Mouse (Mus musculus) cerebellum, adult 2 months (tissue): ENCODE measurements around the gene Cbx1. TPM values are rescaled to one million over a fixed set of nuclear protein-coding genes. Genes with fewer than 3 reads are reported as not detected.
A peak's percentile ranks its signal among the peaks of the same experiment; 100 is the strongest.

Experiments
- DNase-seq, 2 experiments: peaks; one replicate each; pipeline ENCODE4 v3.0.0; 2021
- H3K27ac ChIP-seq: fragments of 200-500 bp; 2 replicates; pipeline ENCODE4 v1.5.1; 2012; ENCODE audit warnings: low read length, control low read depth, inconsistent platforms; ENCODE audit not compliant: insufficient read depth
- H3K27me3 ChIP-seq: fragments of 200-500 bp; 2 replicates; pipeline ENCODE4 v1.6.1; 2012; ENCODE audit warnings: inconsistent platforms, mild to moderate bottlenecking, low read length, moderate library complexity; ENCODE audit not compliant: control insufficient read depth, insufficient read depth
- H3K4me1 ChIP-seq: fragments of 200-500 bp; 2 replicates; pipeline ENCODE4 v1.6.1; 2011; ENCODE audit warnings: low read length; ENCODE audit not compliant: control insufficient read depth, insufficient read depth
- H3K4me3 ChIP-seq: fragments of 200-500 bp; replicated peaks from 2 replicates; pipeline ENCODE3; 2011; ENCODE audit warnings: mild to moderate bottlenecking, low read depth, low read length, control low read depth; ENCODE audit not compliant: insufficient read depth
- CTCF ChIP-seq: fragments of 200-500 bp; IDR thresholded peaks from 2 replicates; pipeline ENCODE4 v1.5.1; 2011; ENCODE audit warnings: low read depth, mild to moderate bottlenecking, control low read depth, low read length, moderate library complexity, borderline replicate concordance; ENCODE audit not compliant: insufficient read depth
- POLR2A ChIP-seq: fragments of 200-500 bp; IDR thresholded peaks from 2 replicates; pipeline ENCODE4 v1.6.1; 2011; ENCODE audit warnings: low read length, control low read depth, borderline replicate concordance; ENCODE audit not compliant: insufficient read depth
- WGBS: fragments of 180-500 bp; shearing (Covaris S2); methylation state at CpG from one replicate; pipeline ENCODE4 v1.1.7; 2018; 5-methylcytosine and 5-hydroxymethylcytosine counted together
- polyA plus RNA-seq: library from polyadenylated mRNA; depleted of rRNA; stranded (reverse); fragments of >200 nt; gene quantifications from 2 replicates; pipeline ENCODE4 v1.2.3, GENCODE M21; 2012

The Cbx1 gene
- polyA plus RNA-seq, 1 experiment: 40.7 TPM

DNA sequence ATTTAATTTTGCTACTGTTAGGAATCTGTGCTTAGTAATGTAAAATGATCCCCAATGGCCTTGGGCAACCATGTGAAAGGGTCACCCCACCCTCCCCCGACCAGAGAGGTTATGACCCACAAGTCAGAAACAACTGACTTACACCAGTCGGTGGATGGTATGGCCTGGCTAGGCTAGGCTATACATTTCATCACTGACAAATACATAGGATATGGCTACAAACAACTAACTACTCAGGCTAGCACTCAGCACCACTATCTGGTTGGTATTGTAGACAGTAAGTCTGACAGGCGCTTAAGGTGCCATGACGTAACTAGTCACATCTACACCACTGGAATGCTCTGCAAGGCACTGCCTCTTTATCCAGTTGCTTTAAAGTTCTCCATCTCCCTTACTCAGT, 24.5 kb downstream of the Cbx1 start:
- WGBS: 91% methylated on average over 4 of the region's 4 CpGs
- peaks cover 7% of the 10 kb centered on the region; the same call in 1 of the 2 replicates for H3K4me1 ChIP-seq
- no peak overlapping the region for H3K4me3 ChIP-seq
- TF ChIP-seq CTCF (no peak), POLR2A (no peak)
- H3K27ac ChIP-seq: no peak overlapping the region
- no peak for DNase-seq
- no peaks in the 10 kb centered on the region for H3K27me3 ChIP-seq

DNA sequence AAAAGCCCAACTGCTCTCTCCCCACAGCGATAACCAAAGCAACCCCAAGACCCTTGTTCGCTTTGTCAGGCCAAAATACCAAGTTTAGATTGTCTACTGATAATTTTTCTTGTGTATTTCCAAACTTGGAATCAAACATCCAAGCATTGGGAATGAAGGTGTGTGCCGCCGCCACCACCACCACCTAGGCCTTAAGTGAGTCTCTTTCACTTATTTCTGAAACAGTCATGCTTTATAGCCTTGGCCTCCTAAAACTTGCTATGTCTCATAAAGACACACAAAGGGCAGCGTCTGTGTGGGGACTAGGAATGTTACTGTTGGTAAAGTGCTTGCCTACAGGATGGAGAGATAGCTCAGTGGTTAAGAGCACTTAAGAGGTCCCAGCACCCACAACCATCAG, 25.0 kb downstream of the Cbx1 start:
- no peak overlapping the region for H3K27ac ChIP-seq
- WGBS: 91% methylated on average over 5 of the region's 5 CpGs

GRCm38 (mm10) chr11:96814443-96814842, 25.5 kb downstream of the Cbx1 start:
- no peak for DNase-seq
- TF ChIP-seq POLR2A: no peak
- no peak for TF ChIP-seq CTCF
- no peak overlapping the region for H3K4me3 ChIP-seq
- H3K27me3 ChIP-seq: no peaks in the 10 kb centered on the region
- H3K27ac ChIP-seq: no peak overlapping the region
- peaks cover 13% of the 10 kb centered on the region for H3K4me1 ChIP-seq
- WGBS: 72% methylated on average over 2 of the region's 2 CpGs

More for the DNA sequence above, 25.0 kb downstream of the Cbx1 start:
- peaks cover 9% of the 10 kb centered on the region for H3K4me1 ChIP-seq
- TF ChIP-seq CTCF (no peak), POLR2A (no peak)
- H3K4me3 ChIP-seq: no peak overlapping the region
- H3K27me3 ChIP-seq: no peaks in the 10 kb centered on the region
- no peak for DNase-seq

DNA sequence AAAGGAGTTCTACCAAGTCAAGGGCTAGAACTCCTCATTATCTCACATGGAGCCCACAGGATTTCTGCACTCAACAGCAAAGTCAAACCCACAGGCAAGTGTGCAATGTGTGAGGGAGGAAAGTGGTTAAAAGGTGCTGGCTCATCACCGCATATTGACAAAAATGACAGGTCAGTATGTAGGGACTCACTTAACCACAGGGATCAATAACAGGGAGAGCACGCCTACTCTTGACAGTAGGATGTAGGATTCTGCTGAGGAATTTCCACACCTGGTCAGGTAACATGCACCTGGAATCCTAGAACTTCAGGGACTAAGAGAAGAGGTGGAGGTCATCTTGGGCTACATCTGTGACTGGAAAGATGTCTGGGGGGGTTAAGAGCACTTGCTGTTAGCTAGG, 27.0 kb downstream of the Cbx1 start:
- Histone ChIP-seq H3K4me1 (peaks cover 11% of the 10 kb centered on the region), H3K27ac (no peak overlapping the region), H3K27me3 (no peaks in the 10 kb centered on the region), H3K4me3 (no peak overlapping the region)
- no peak for DNase-seq
- no peak for TF ChIP-seq POLR2A
- TF ChIP-seq CTCF: no peak
- 96% methylated on average over 2 of the region's 2 CpGs for WGBS

GRCm38 (mm10) chr11:96816494-96816893, 27.6 kb downstream of the Cbx1 start:
- H3K27me3 ChIP-seq: no peaks in the 10 kb centered on the region
- no peak overlapping the region for H3K27ac ChIP-seq
- WGBS: 100% methylated on average over 1 of the region's 1 CpGs
- DNase-seq: no peak
- TF ChIP-seq POLR2A (no peak), CTCF (no peak)
- no peak overlapping the region for H3K4me3 ChIP-seq
- peaks cover 11% of the 10 kb centered on the region for H3K4me1 ChIP-seq

DNA sequence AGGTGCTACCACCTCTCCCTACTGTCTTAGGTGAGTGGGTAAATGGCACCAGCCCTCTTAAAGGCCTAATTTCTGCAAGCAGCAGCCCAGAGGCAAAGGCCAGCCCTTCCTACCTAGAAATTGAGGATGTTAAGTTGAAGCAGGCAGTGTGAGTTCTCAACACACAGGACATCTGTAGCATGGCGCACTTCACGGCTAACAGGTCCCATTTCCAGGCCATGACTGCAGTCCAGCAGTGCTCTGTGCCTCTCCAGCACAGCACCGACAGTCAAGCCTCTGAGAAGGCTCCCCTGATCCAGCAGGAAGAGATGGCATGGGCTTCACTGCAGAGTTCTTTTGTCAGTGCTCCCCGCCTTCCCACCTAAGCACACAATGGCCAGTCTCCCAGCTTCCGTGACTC, 28.1 kb downstream of the Cbx1 start:
- DNase-seq: no peak
- no peak overlapping the region for H3K4me3 ChIP-seq

DNA sequence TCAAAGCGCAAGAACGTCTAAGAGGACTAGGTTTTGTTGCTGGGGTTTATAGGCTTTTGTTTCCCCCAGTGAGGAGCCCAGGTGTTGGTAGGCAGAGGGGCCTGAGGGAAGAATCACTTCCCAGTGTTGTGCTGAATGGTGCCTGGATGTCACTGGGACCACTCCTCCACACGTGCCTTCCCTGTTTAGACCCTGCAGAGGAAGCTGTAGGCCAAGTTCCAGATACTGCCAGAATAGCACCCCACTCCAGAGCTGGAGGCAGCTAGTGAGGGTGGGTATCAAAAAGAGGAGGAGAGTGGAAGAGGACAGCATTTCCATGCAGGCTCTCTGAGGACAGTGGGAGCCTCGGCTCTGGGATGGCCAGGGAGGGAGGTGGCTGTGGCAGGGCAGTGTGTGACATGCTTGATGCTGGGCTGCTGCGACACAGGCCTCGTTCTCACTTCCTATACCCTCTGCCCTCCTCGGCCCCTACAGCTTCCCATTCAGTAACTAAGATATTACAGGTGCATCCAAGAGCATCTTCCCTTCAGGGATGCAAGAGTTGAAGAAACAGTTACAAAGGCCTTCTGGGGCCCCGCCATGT, 29.3 kb downstream of the Cbx1 start:
- DNase-seq: no peak
- no peak overlapping the region for H3K4me3 ChIP-seq
- TF ChIP-seq POLR2A: no peak
- no peak for TF ChIP-seq CTCF
- 62% methylated on average over 8 of the region's 8 CpGs for WGBS
- peaks cover 15% of the 10 kb centered on the region for H3K4me1 ChIP-seq
- H3K27ac ChIP-seq: no peak overlapping the region
- no peaks in the 10 kb centered on the region for H3K27me3 ChIP-seq

More for the DNA sequence above, 28.1 kb downstream of the Cbx1 start:
- TF ChIP-seq CTCF (no peak), POLR2A (no peak)
- Histone ChIP-seq H3K27me3 (no peaks in the 10 kb centered on the region), H3K27ac (no peak overlapping the region), H3K4me1 (peaks cover 11% of the 10 kb centered on the region)
- 53% methylated on average over 5 of the region's 5 CpGs for WGBS

GRCm38 (mm10) chr11:96821956-96822355, 33.0 kb downstream of the Cbx1 start:
- WGBS: 65% methylated on average over 10 of the region's 10 CpGs
- Histone ChIP-seq H3K4me1 (peaks cover 32% of the 10 kb centered on the region), H3K4me3 (no peak overlapping the region), H3K27me3 (no peaks in the 10 kb centered on the region), H3K27ac (no peak overlapping the region)
- no peak for TF ChIP-seq CTCF
- DNase-seq: peak in 1 of 2 experiments; percentile 23
